Mouse (Mus musculus) MEL (cell line): Measurements from ENCODE around the gene Hoxa3. TPM values are rescaled to one million over a fixed set of nuclear protein-coding genes. Genes with fewer than 3 reads are reported as not detected.

Experiments used
- DNase-seq: peaks from one replicate; pipeline ENCODE4 v3.0.0; 2011; ENCODE audit warnings: low read depth, low spot score
- H3K27ac ChIP-seq: 2 replicates; pipeline ENCODE4 v1.5.1; 2012; ENCODE audit warnings: low read depth, mild to moderate bottlenecking, control low read depth, low read length, moderate library complexity; ENCODE audit not compliant: control insufficient read depth
- H3K27me3 ChIP-seq, 2 experiments: fragments of 150-350 bp in 1 of 2; sonication (generic) in 1 of 2; 2 replicates each; pipeline ENCODE4 v1.6.1; 2012; ENCODE audit warnings: low read length in 2 of 2, mild to moderate bottlenecking in 2 of 2, improper control_type of control experiment in 1 of 2, moderate library complexity in 1 of 2; ENCODE audit not compliant: insufficient read depth in 2 of 2, control insufficient read depth in 1 of 2
- H3K36me3 ChIP-seq, 2 experiments: 2 replicates each; pipeline ENCODE4 v1.6.1; 2012 to 2014; ENCODE audit warnings: low read length in 2 of 2, improper control_type of control experiment in 1 of 2, inconsistent platforms in 1 of 2, mild to moderate bottlenecking in 1 of 2; ENCODE audit not compliant: insufficient read depth in 2 of 2, control insufficient read depth in 1 of 2
- H3K4me1 ChIP-seq, 2 experiments: fragments of 150-350 bp in 1 of 2; sonication (generic) in 1 of 2; 2 replicates each; pipeline ENCODE4 v1.6.1; 2012; ENCODE audit warnings: low read length in 2 of 2, improper control_type of control experiment in 1 of 2, mild to moderate bottlenecking in 1 of 2; ENCODE audit not compliant: insufficient read depth in 2 of 2, control insufficient read depth in 1 of 2
- H3K4me3 ChIP-seq, 2 experiments: fragments of 150-350 bp in 1 of 2; sonication (generic) in 1 of 2; 2 replicates each; pipeline ENCODE4 v1.5.1; 2012; ENCODE audit warnings: low read depth in 2 of 2, low read length in 2 of 2, mild to moderate bottlenecking in 2 of 2, moderate library complexity in 2 of 2, control low read depth in 1 of 2, improper control_type of control experiment in 1 of 2; ENCODE audit not compliant: control insufficient read depth in 1 of 2, insufficient read depth in 1 of 2
- H3K79me2 ChIP-seq: 2 replicates; pipeline ENCODE4 v1.6.1; 2012; ENCODE audit warnings: mild to moderate bottlenecking, low read length, moderate library complexity; ENCODE audit not compliant: control insufficient read depth, poor library complexity, insufficient read depth
- H3K9ac ChIP-seq: 2 replicates; pipeline ENCODE4 v1.6.1; 2012; ENCODE audit warnings: low read depth, mild to moderate bottlenecking, control low read depth, low read length, moderate library complexity; ENCODE audit not compliant: control insufficient read depth, poor library complexity, severe bottlenecking
- H3K9me3 ChIP-seq: fragments of 150-350 bp; sonication (generic); replicated peaks from 2 replicates; pipeline ENCODE4 v1.6.1; 2012; ENCODE audit warnings: mild to moderate bottlenecking, low read length, improper control_type of control experiment, moderate library complexity; ENCODE audit not compliant: insufficient read depth
- CHD2 ChIP-seq: IDR thresholded peaks from 2 replicates; pipeline ENCODE4 v1.6.1; 2011; ENCODE audit warnings: low read length, improper control_type of control experiment
- E2F4 ChIP-seq: IDR thresholded peaks from 2 replicates; pipeline ENCODE4 v1.6.1; 2011; ENCODE audit warnings: low read depth, low read length, improper control_type of control experiment, borderline replicate concordance
- EP300 ChIP-seq, 2 experiments: IDR thresholded peaks; 2 replicates each; pipeline ENCODE4 v1.6.1; 2011; ENCODE audit warnings: improper control_type of control experiment in 2 of 2, low read length in 2 of 2, low read depth in 1 of 2, mild to moderate bottlenecking in 1 of 2
- ETS1 ChIP-seq: IDR thresholded peaks from 2 replicates; pipeline ENCODE4 v1.6.1; 2012; ENCODE audit warnings: low read depth, mild to moderate bottlenecking, inconsistent platforms, low read length, improper control_type of control experiment, moderate library complexity
- JUND ChIP-seq: IDR thresholded peaks from 2 replicates; pipeline ENCODE4 v1.6.1; 2011; ENCODE audit warnings: low read depth, mild to moderate bottlenecking, improper control_type of control experiment, low read length
- MXI1 ChIP-seq: IDR thresholded peaks from 2 replicates; pipeline ENCODE4 v1.6.1; 2011; ENCODE audit warnings: mild to moderate bottlenecking, low read depth, low read length, improper control_type of control experiment
- POLR2A ChIP-seq, 2 experiments: IDR thresholded peaks; 2 replicates each; pipeline ENCODE4 v1.6.1; 2011 to 2012; ENCODE audit warnings: low read length in 2 of 2, mild to moderate bottlenecking in 2 of 2, control low read depth in 1 of 2, improper control_type of control experiment in 1 of 2, low read depth in 1 of 2, moderate library complexity in 1 of 2; ENCODE audit not compliant: control insufficient read depth in 1 of 2, insufficient read depth in 1 of 2, poor library complexity in 1 of 2
- RAD21 ChIP-seq: IDR thresholded peaks from 2 replicates; pipeline ENCODE4 v1.6.1; 2011; ENCODE audit warnings: mild to moderate bottlenecking, low read depth, low read length, improper control_type of control experiment
- UBTF ChIP-seq: IDR thresholded peaks from 2 replicates; pipeline ENCODE4 v1.6.1; 2012; ENCODE audit warnings: low read depth, mild to moderate bottlenecking, inconsistent platforms, low read length, improper control_type of control experiment, moderate library complexity, borderline replicate concordance; ENCODE audit not compliant: insufficient read depth
- polyA plus RNA-seq, 2 experiments: library from polyadenylated mRNA; stranded (reverse) in 1 of 2; unstranded in 1 of 2; fragments of >175 nt in 1 of 2; fragments of >200 nt in 1 of 2; gene quantifications; 2 replicates each; pipeline versions ENCODE4 v1.2.1 to v1.2.4; 2012; ENCODE audit warnings: low replicate concordance in 2 of 2, low read depth in 1 of 2; ENCODE audit not compliant: insufficient read length in 2 of 2, insufficient read depth in 1 of 2, missing spikeins in 1 of 2
- total RNA-seq: library from RNA; depleted of rRNA; stranded (reverse); fragments of 300-350 nt; gene quantifications from 2 replicates; pipeline ENCODE4 v1.2.3, GENCODE M21; 2012

The Hoxa3 gene
- total and polyA plus RNA-seq, 3 experiments, result not detected

GRCm38 (mm10) chr6:52225612-52226568, 12.8 kb upstream of the Hoxa3 start:
- no peak overlapping the region for H3K27ac ChIP-seq
- H3K79me2 ChIP-seq, result no peaks in the 10 kb centered on the region
- no peaks in the 10 kb centered on the region for H3K4me1 ChIP-seq
- H3K27me3 ChIP-seq, result no peaks in the 10 kb centered on the region
- H3K9me3 ChIP-seq, result no peaks in the 10 kb centered on the region
- TF ChIP-seq EP300 (IDR thresholded peaks at IDR 0.05; ENCODE audit: low read depth in 1 of 2, low read length in 2 of 2), result no peak
- TF ChIP-seq UBTF, result no peak
- H3K9ac ChIP-seq, result no peak overlapping the region
- no peaks in the 10 kb centered on the region for H3K36me3 ChIP-seq
- no peak for DNase-seq
- no peak overlapping the region for H3K4me3 ChIP-seq

GRCm38 (mm10) chr6:52224895-52225611, 11.9 kb upstream of the Hoxa3 start:
- Histone ChIP-seq H3K27ac (no peak overlapping the region), H3K9me3 (no peaks in the 10 kb centered on the region), H3K4me3 (no peak overlapping the region), H3K79me2 (no peaks in the 10 kb centered on the region), H3K27me3 (no peaks in the 10 kb centered on the region), H3K9ac (no peak overlapping the region), H3K4me1 (no peaks in the 10 kb centered on the region), H3K36me3 (no peaks in the 10 kb centered on the region)
- TF ChIP-seq CHD2, result no peak
- no peak for TF ChIP-seq E2F4
- DNase-seq, result no peak

GRCm38 (mm10) chr6:52223939-52224760, 11.0 kb upstream of the Hoxa3 start:
- Histone ChIP-seq H3K9me3 (no peaks in the 10 kb centered on the region), H3K9ac (no peak overlapping the region), H3K36me3 (no peaks in the 10 kb centered on the region), H3K4me3 (no peak overlapping the region), H3K79me2 (no peaks in the 10 kb centered on the region), H3K4me1 (no peaks in the 10 kb centered on the region), H3K27ac (no peak overlapping the region), H3K27me3 (no peaks in the 10 kb centered on the region)
- no peak for DNase-seq
- TF ChIP-seq JUND (no peak), POLR2A (IDR thresholded peaks at IDR 0.05; ENCODE audit: control insufficient read depth in 1 of 2, insufficient read depth in 1 of 2, low read depth in 1 of 2, low read length in 2 of 2, poor library complexity in 1 of 2) (no peak), MXI1 (no peak), RAD21 (no peak), ETS1 (no peak)
